Mouse (Mus musculus) Muller cell, postnatal 12 days (primary cell): ENCODE results near the gene Gm30083.

Experiments used
- DNase-seq: peaks from one replicate; pipeline ENCODE4 v3.0.0-alpha.2; 2015; ENCODE audit errors: inconsistent ontology term

Gm30083 gene

DNA sequence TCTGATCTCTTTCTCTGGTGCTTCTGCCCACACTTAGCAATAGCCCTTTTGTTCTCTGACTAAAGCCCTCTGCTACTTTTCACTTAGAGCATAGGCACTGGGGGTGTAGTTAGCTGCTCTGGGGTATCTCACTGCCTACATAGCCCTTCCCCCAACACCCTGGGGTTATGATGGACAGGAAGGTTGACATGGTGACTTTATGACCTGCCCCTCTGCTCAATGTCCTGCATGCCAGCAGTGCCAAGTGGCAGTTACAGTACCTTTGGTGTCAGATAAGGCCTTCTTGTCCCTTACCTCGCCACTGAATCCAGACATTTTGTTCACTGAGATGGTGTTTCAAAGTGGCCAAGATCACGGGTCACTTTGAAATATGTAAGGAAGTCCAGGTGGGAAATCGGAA is at the start of gene Gm30083:
Gene Gm30083 (minus strand): TSS at position 120 of the 400 bp plus-strand sequence.
- DNase-seq: no peak

DNA sequence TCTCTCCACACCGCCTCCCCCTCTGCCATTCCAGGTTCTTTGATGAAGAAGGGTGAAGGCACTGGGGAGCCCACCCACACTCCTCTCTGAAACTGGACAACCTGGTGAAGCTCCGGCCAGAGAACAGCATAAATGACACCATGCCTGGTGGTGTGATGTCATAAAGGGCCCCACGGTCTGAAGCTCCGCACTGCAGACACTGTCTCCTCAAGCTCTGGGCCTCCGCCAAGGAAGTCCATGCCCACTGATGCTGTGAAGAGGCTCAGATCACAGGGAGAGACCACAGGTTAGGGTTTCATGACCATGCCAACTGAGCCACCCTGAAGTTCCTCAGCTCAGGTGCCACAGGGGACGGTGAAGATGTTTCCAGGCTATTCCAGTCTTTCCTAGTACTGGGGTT is 37.5 kb upstream of the Gm30083 start, which contains the start of gene Antxrl:
Gene Antxrl (plus strand): TSS at position 192 of the 400 bp plus-strand sequence.
- no peak for DNase-seq

DNA sequence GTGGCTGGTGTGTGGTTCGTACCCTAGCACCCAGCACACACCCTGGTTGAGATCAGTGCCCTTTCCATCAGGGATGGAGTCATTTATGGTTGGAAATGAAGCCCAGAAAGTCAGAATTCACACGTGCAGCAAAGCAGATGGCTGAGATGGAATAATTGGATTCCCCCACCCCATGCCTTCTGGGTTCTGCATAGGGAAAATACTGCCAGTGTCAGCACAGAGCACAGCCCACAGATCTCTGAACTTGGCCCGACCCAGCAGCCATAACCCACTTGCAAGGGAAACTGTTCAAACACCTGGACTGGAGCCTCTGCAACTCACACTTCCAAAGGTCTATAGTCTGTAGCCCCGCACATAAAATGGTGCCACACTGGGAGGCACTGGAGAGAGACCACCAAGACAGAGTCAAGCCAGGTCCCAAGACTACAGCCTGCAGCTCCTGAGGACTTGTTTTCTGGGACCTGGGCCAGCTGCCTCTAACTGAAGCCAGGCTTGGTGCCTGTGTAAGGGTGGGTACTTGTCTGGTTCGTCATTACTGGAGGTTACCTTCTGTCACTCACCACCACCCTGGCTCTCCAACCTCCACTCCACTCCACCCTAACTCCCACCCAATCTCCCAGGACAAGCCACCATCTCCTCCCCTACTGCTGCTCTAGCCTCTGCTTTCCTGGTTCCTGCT is 35.3 kb upstream of the Gm30083 start:
- no peak for DNase-seq

DNA sequence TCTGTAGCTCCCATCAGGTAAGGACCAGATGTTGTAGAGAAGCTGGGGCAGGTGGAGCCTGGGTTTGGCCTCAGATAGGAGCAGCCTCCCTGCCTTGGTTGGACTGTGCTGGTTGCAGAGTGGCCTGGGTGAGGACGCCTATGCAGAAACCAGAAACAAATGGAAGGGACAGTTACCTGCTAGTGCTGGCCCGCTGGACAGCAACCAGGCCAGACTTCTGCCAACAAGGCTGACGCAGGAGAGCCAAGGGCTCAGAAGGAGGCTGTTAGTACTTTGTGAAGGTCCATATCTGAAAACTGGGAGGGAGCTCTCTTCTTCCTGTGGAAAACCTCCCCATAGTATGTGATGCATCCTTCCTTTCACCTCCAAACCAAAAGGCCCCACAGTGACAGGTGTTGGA is 28.4 kb upstream of the Gm30083 start:
- DNase-seq: no peak

DNA sequence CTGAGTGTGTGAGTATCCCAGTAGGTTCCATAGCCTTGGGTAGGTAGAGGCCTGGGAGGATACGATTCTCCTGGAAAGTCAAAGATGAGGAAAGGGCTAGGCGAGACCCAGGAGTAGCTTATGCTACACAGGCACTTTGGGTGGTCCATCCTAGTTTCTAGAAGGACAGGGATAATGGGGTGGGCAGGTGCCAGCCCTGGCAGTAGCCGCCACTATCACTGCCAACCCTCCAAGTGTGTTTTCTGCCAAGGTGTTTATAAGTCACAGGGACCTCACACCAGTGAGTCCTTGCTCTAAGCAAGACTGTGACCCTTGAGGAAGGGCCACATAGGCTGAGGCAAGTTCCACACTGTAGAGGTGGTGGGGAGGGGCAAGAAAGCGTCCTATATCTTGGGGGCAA is 26.3 kb upstream of the Gm30083 start:
- no peak for DNase-seq

DNA sequence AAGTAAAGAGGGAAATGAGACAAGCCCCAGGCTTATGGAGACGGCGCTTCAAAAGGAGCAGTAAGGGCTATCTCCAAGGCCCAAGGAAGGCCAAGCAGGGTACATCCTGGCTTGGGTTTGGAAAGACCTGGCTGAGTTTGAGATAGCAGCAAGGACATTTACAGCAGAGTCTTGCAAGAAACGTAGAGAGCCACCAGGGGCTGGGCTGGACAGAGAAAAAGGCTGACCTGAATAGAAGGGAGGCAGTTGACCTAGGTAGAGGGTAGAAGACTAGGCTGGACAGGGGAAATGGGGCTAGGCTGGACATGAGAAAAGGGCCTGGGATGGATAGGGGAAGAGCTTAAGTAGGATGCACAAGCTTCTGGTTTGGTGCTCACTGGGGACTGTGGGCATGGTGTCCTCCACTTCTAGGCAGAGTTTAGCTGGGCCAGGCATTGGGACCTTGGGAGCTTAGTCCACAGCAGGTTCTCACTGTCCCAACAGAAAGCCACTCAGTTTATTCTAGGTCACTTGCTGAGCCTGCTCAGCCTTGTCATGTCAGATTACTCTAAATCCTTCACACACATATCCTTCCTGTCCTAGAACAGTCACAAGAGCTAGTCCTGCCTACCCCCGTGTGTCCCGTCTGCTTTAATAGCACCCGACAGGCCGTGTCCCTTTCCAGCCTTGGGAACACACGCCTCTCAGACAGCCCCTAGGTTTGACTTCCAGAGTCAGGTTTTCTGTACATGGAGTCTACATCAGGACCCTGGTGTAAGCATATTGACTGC is 19.0 kb upstream of the Gm30083 start:
- DNase-seq: peak; percentile 11

DNA sequence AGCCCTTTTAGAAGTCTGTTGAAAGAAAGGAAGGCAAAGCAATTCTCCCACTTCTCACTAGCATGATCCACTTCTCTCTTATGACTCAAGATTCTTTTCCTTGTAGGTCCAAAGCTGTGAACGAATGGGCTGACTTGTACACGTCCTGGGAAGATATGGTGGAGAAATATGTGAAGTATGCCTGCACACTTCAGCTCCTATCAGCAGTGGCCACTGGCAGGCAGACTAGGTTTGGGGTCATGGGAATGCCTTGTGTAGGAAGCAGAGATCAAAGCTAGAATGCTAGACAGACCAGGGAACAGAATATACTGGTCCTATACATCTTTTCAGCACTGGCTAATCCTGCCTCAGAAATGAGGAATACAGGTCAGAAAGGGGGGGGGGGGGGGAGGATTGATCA is 11.7 kb upstream of the Gm30083 start:
- DNase-seq: no peak

DNA sequence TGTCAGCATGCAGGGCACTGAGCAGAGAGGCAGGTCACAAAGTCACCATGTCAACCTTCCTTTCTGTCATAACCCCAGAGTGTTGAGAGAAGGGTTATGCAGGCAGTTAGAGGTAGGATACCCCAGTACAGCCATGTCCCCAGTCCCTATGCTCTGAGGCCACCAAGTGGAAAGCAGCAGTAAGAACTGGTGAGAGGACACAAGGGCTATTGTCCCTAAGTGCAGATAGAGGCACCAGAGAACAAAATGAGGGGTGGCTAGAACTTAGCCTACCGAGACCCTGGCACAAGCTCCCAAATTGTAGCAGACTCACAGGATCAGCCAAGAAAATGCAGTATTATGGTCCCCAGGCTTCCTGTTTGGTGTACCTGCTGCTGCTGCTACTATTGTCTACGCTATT is 2.0 kb upstream of the Gm30083 start:
- no peak for DNase-seq

DNA sequence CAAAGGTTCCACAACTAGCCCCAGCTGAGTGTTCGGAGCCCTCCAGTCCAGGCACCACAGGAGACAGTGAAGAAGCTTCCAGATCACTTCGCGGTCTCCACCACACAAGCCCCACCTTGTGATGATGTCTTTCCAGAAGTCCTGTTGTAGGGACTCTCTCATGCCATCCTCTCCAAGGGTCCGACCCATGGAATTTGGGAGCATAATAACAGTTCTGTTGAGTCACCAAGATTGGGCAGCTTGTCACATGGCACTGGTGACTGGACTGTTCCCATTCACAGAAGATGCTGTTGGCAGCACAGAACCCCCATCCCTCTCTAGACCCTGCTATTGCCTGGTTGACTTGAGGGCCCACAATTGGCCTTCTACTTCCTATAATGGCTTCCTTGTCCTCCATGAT is 1.4 kb upstream of the Gm30083 start, which contains the start of gene Gm5460:
Gene Gm5460 (plus strand): TSS at position 378 of the 400 bp plus-strand sequence.
- no peak for DNase-seq

DNA sequence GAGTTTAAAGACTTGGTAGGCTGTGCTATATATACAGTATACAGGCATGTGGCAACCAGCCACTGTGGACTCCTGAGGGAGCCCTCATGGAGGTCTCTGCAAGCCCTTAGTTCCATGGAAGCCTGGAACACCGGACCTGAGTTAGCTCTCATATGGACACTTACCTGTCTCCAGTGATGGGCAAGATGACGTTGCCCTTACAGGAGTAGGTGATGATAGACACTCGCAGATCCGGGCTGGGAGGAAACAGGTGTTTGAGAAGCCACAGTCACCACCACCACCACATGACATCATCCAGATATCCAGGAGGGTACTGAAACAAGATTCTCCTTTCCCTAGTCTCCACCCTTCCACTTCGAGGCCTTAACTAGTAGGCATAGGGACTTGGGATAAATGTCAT is 12.6 kb downstream of the Gm30083 start:
- DNase-seq: no peak

DNA sequence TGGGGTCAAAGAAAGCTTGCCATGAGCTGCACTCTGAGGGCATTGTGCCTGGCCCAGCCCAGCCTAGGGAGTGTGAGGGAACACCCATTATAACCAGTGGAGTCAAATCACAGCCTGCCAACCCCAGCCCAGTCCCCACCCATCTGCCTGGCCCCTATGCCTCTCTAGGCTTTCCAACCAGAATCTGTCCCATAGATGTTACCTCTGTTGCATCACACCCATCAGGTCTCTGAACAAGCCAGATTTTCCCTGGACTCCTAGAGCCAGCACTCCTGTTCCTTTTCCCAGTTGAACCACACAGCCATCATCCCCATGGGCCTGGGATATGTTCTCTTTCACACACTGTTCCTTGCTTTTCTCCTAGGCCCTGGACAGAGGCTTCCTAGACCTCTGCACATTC is 13.5 kb downstream of the Gm30083 start:
- no peak for DNase-seq

DNA sequence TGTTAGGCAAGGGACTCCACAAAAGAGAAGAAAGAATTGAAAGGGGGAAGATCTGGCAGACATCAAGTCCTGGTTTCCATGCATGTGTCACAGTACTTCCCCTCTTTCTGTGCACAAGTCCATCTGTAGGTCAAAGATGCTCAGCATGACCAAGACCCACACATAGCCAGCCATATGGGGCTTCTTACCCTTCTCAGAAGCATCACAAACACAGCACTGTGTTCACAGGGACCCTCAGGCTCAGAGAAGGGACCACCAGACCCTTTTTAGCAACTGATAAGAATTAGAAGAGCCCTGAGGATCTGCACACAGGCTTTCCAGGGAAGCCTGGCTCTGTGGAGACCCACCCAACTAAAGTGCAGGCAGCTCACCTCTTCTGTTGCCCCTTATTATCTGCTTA is 14.9 kb downstream of the Gm30083 start:
- no peak for DNase-seq

DNA sequence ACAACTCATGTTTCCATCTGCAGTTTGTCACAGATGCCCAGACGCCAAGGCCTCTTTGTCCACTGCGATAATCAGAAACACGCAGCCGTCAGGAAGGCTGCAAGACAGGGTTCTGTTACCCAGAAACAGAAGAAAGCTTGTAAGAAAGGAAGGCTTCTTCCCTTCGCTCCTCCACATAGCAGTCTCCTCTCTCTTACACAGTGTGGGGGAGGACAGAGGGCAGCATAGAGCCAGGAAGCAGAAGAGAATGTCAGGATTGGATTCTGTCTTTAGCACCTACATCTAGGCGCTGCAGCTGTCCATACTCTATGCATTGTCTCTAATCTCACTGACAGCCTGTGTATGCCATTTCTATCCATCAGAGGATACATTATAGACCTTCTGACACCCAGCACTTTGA is 17.6 kb downstream of the Gm30083 start:
- no peak for DNase-seq

DNA sequence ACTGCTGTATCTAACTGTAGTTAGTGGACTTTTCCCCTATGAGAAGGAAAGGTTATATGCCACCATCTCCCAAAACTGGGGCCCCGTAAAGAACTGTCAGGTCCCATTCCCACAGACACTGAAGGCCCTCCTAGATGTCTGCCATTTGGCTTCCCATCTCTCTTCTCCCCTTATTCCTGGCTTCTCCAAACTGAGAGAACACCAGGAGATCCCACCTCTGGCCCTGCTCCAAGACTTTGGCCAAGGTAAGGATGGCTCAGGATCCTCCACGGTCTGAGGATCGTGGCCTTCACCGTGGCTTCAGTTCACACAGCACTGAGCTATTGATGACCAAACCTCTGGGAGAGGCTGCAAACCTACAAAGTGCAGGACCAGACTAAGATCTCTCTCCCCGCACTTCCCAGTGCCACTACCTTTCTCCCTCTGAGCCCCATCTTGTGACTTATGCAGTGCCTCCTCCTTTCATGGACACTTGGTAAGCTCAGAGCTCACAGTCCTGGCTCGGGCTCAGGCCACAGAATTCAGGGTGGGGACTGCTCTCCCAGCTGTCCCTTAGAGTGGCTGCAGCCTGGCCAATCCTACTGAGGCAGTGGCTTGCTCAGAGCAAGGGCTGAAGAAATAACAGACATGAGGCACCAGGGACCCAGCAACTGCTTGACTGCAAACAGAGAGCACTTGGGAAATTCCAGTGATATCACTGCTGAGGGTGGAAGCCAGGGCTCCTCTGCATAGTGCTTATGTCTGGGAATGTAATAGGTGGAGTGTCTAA is 21.3 kb downstream of the Gm30083 start:
- no peak for DNase-seq

DNA sequence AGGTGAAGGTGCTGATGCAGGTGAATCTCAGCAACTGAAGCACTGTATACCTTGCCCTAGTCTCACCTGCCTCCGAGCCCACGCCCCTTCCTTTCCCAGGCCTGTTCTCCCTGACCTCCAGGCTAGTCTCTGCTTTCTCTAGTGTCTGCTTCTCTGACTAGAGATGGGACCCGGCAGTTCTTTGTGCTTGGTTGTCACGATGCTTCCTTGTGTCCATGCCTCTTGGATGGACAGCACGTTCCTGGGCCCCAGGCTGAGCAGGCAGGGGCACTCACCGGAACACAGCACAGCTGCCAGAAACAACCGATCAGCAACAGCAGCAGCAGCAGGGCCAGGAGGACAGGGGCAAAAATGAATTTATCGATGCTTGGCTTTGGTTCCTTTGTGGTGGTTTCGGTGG is 21.9 kb downstream of the Gm30083 start:
- no peak for DNase-seq

DNA sequence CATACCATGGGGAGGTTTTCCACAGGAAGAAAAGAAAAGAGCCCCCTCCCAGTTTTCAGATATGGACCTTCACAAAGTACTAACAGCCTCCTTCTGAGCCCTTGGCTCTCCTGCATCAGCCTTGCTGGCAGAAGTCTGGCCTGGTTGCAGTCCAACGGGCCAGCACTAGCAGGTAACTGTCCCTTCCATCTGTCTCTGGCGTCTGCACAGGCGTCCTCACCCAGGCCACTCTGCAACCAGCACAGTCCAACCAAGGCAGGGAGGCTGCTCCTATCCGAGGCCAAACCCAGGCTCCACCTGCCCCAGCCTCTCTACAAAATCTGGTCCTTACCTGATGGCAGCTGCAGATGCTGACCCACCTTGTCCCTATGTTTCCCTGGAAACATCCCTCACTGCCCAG is 23.0 kb downstream of the Gm30083 start:
- DNase-seq: no peak

DNA sequence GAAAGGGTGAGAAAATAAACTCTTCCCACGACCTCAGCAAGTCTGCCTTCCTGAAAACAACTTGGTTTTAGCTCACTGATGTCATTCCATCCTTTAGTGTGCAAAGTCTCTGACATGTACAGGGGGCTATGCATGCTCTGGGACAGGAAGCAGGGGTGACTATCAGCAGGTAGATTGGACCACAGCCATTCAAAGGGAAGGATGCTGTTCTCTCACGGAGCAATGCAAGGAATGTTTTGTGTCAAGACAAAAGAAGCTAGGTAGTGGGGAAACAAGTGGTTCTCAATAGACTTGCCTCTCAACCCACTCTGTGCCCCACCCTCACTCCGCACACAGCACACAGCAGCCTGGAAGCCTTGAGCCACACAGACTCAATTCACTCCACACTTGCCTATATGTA is 25.8 kb downstream of the Gm30083 start:
- DNase-seq: no peak

DNA sequence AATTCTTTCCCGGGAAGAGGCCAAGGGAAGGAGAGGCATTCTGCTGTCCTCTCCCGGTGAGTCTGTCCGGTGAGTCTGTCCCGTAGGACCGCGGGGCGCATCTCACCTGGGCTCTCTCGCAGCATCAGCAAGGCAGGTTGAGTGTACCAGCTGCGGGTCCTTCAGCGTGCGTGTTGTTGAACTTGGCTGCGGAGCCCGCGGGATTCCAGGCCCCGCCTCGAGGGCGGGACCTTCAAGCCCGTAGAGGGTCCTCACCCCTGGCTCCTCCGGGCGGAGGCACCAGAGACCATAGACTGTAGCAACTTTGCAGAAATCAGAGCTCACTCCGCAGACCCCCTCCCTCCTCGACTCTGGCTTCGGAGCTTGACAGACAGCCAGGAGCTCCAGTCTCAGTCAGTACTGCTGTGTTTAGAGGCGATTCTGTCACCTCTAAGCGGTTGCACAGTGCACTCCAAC is 36.4 kb downstream of the Gm30083 start, which contains the start of gene Zfp488:
Gene Zfp488 (minus strand): TSS at position 161 of the 456 bp plus-strand sequence.
- DNase-seq: peak; percentile 26

DNA sequence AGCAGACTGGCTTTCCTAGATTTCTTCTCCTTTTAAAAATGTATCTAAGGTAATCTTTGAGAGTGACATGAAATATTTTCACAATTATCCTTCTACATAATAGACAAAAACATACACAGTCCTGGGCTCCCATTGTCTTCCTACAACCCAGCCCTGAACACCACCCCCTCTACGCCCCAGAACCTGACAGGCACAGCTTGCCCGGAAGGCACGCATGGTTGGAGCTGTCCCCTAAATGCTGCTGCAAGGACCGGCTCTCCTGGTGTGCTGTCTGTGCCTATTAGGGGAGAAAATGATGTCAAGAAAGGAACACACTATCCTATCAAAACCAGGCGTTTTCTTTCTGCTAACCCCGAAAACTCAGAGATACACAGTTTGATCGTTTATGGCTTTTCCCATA is 37.2 kb downstream of the Gm30083 start:
- no peak for DNase-seq

DNA sequence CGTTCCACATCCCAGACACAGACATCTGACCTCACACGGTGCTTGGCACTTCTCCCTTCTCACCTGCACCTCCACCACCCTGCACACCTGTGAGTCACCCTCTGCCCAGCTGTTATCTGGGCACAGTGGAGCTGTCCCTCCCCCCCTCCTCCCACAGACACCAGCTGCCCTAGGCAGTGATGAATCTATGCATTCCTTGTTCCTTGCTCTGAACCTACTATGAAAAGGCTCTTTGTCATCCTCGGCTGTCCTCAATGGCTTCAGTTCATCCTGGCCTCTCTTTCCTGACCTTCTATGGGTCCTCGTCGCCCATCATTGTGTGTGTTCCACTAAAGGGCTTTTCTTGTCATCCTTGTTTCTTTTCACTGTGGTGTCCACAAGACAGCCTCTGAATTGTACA is 40.2 kb downstream of the Gm30083 start:
- peak; percentile 65 for DNase-seq

DNA sequence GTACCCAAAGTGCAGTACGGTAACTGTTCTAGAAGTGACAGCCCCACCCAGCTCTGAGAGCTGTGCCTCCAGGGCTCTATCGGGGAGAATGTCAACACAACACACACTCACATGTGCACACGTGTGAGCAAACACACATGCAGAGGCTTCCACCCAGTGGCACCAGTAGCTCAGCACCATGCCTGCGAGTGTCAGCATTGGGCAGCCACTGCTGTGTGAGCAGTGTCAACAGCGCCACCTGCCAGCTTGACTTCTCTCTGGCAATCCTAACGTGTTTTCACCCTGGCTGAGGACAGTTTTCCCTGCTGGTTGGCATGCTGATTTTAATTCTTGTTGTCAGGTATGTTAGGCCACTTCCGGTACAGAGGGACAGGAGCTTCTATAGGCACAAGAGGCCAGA is 42.3 kb downstream of the Gm30083 start:
- DNase-seq: no peak

DNA sequence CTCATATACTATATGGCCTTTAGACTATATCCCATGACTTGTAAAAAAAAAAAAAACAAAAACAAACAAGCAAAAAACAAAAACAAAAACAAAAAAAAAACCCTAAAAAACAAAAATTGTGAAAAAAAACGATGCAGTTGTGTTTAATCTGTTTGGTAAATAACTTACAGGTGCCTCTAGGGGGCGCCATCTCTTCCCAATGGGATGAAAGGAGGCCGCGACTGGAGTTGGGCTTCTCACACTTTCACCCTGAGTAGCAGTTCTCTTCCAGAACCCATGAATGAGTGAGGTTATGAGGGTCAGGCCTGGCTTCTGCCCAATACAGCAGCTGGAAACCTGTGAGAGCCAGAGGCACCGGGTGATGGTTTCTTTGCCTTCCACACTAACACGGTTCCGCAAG is 49.3 kb downstream of the Gm30083 start:
- DNase-seq: no peak
